Mouse (Mus musculus): ENCODE results near the gene Atp1b3.
"Not testable (repeated sequence)": the region's sequence is repeated elsewhere in the genome, so short reads cannot be mapped to it uniquely, and the experiment has no call there.

The Atp1b3 gene

GRCm38 (mm10) chr9:96364141-96364838 is at the start of gene Atp1b3:
Gene Atp1b3, minus strand, starts transcription at chr9:96364442.
- DNase-seq, result peak; percentile 98 to 100

GRCm38 (mm10) chr9:96412821-96413405 is 48.7 kb upstream of the Atp1b3 start:
- DNase-seq, result peak; percentile 51 to 66

- DNase-seq, result no peak
Measured at GRCm38 (mm10) chr9:96404312-96404711, 40.1 kb upstream of the Atp1b3 start.

- not testable (repeated sequence) for DNase-seq
Measured at GRCm38 (mm10) chr9:96399916-96400315, 35.7 kb upstream of the Atp1b3 start.

GRCm38 (mm10) chr9:96399425-96399878 is 35.2 kb upstream of the Atp1b3 start:
- no peak for DNase-seq

- no peak for DNase-seq
Measured at GRCm38 (mm10) chr9:96398614-96399013, 34.4 kb upstream of the Atp1b3 start.

GRCm38 (mm10) chr9:96398165-96398564 is 33.9 kb upstream of the Atp1b3 start:
- no peak for DNase-seq

GRCm38 (mm10) chr9:96394910-96395690 is 30.9 kb upstream of the Atp1b3 start:
- no peak for DNase-seq

- no peak for DNase-seq
Measured at GRCm38 (mm10) chr9:96393731-96394235, 29.5 kb upstream of the Atp1b3 start.

GRCm38 (mm10) chr9:96393112-96393511 is 28.9 kb upstream of the Atp1b3 start:
- no peak for DNase-seq

GRCm38 (mm10) chr9:96391921-96392320 is 27.7 kb upstream of the Atp1b3 start:
- no peak for DNase-seq

- DNase-seq, result peak in 1 of 2 experiments; percentile 40
Measured at GRCm38 (mm10) chr9:96383714-96384487, 19.7 kb upstream of the Atp1b3 start.

GRCm38 (mm10) chr9:96382756-96383155 is 18.5 kb upstream of the Atp1b3 start:
- no peak for DNase-seq

- DNase-seq, result peak in 1 of 2 experiments; percentile 41
Measured at GRCm38 (mm10) chr9:96381393-96381792, 17.2 kb upstream of the Atp1b3 start.

- no peak for DNase-seq
Measured at GRCm38 (mm10) chr9:96379551-96379950, 15.3 kb upstream of the Atp1b3 start.

GRCm38 (mm10) chr9:96378747-96379146 is 14.5 kb upstream of the Atp1b3 start:
- DNase-seq, result no peak

GRCm38 (mm10) chr9:96377096-96377495 is 12.9 kb upstream of the Atp1b3 start:
- no peak for DNase-seq

- no peak for DNase-seq
Measured at GRCm38 (mm10) chr9:96375819-96376218, 11.6 kb upstream of the Atp1b3 start.

- no peak for DNase-seq
Measured at GRCm38 (mm10) chr9:96371075-96371474, 6.8 kb upstream of the Atp1b3 start.

GRCm38 (mm10) chr9:96369654-96370384 is 5.6 kb upstream of the Atp1b3 start:
- no peak for DNase-seq

- DNase-seq, result no peak
Measured at GRCm38 (mm10) chr9:96365271-96365872, 1.1 kb upstream of the Atp1b3 start.
